Mouse (Mus musculus) brain, embryonic 14.5 days (tissue): ENCODE measurements around the gene Tns4. TPM values are rescaled to one million over a fixed set of nuclear protein-coding genes. Genes with fewer than 3 reads are reported as not detected.

Source experiments
- DNase-seq: peaks from one replicate; pipeline ENCODE4 v3.0.0-alpha.2; 2011; ENCODE audit warnings: low read depth
- CTCF ChIP-seq: fragments of 200-500 bp; IDR thresholded peaks from 2 replicates; pipeline ENCODE4 v1.5.1; 2012; ENCODE audit warnings: inconsistent platforms, mild to moderate bottlenecking, moderate library complexity, borderline replicate concordance; ENCODE audit not compliant: insufficient read depth, insufficient read length; ENCODE audit errors: extremely low read depth
- POLR2A ChIP-seq: fragments of 200-500 bp; IDR thresholded peaks from 2 replicates; pipeline ENCODE4 v1.6.1; 2012; ENCODE audit warnings: mild to moderate bottlenecking, inconsistent platforms, borderline replicate concordance; ENCODE audit not compliant: poor library complexity, insufficient read depth, insufficient read length, severe bottlenecking; ENCODE audit errors: extremely low read depth
- polyA plus RNA-seq: library from polyadenylated mRNA; depleted of rRNA; stranded (reverse); fragments of >200 nt; gene quantifications from 2 replicates; pipeline ENCODE4 v1.2.3, GENCODE M21; 2012

The Tns4 gene
- polyA plus RNA-seq, 1 experiment, result 0.16 TPM

GRCm38 (mm10) chr11:99127785-99128682 is 38.9 kb upstream of the Tns4 start:
- DNase-seq, result no peak
- no peak for TF ChIP-seq POLR2A
- TF ChIP-seq CTCF, result no peak

- DNase-seq, result no peak
- no peak for TF ChIP-seq POLR2A
- TF ChIP-seq CTCF, result no peak
Measured at GRCm38 (mm10) chr11:99126482-99127253, 37.6 kb upstream of the Tns4 start.

- no peak for DNase-seq
- TF ChIP-seq POLR2A (no peak), CTCF (no peak)
Measured at GRCm38 (mm10) chr11:99124635-99125029, 35.5 kb upstream of the Tns4 start.

GRCm38 (mm10) chr11:99123977-99124634 is 35.0 kb upstream of the Tns4 start:
- peak; percentile 77 for DNase-seq

GRCm38 (mm10) chr11:99122703-99123102 is 33.6 kb upstream of the Tns4 start:
- TF ChIP-seq POLR2A (no peak), CTCF (no peak)
- DNase-seq, result peak; percentile 67

More at GRCm38 (mm10) chr11:99123977-99124634, 35.0 kb upstream of the Tns4 start:
- TF ChIP-seq CTCF (peak; percentile 53; the same call in 1 of the 2 replicates), POLR2A (no peak)

GRCm38 (mm10) chr11:99121218-99121631 is 32.1 kb upstream of the Tns4 start:
- peak; percentile 39 for DNase-seq
- TF ChIP-seq CTCF, result no peak
- no peak for TF ChIP-seq POLR2A

GRCm38 (mm10) chr11:99120524-99121217 is 31.6 kb upstream of the Tns4 start:
- TF ChIP-seq CTCF, result no peak
- TF ChIP-seq POLR2A, result no peak
- DNase-seq, result peak; percentile 36

- no peak for TF ChIP-seq POLR2A
- TF ChIP-seq CTCF, result no peak
- DNase-seq, result no peak
Measured at GRCm38 (mm10) chr11:99118963-99119362, 29.9 kb upstream of the Tns4 start.

- DNase-seq, result no peak
- TF ChIP-seq POLR2A (no peak), CTCF (no peak)
Measured at GRCm38 (mm10) chr11:99118420-99118819, 29.3 kb upstream of the Tns4 start.

GRCm38 (mm10) chr11:99117907-99118306 is 28.8 kb upstream of the Tns4 start:
- no peak for DNase-seq
- TF ChIP-seq CTCF, result no peak
- no peak for TF ChIP-seq POLR2A
